Mouse (Mus musculus): ENCODE measurements around the gene Adamts18. TPM values are rescaled to one million over a fixed set of nuclear protein-coding genes. Genes with fewer than 3 reads are reported as not detected.

Gene Adamts18
- polyA plus RNA-seq, 1 experiment from 2014 or later, result 3.8 TPM

Other genes with a start within 250 kb of the Adamts18 start
- 12.5 and 13.0 TPM in 2 replicates for gene Mon1b, start 213.2 kb downstream of the Adamts18 start, polyA plus RNA-seq (2015; fragmentation: Nextera tagmentation; extraction: Ambion mirVana)
- gene Syce1l, start 205.5 kb downstream of the Adamts18 start, polyA plus RNA-seq (2015; fragmentation: Nextera tagmentation; extraction: Ambion mirVana), result not detected in 2 replicates